Mouse (Mus musculus) left cerebral cortex, adult 18-20 months (tissue): ENCODE results near the gene Klhl32. TPM values are rescaled to one million over a fixed set of nuclear protein-coding genes. Genes with fewer than 3 reads are reported as not detected.
"Not testable (repeated sequence)": the region's sequence is repeated elsewhere in the genome, so short reads cannot be mapped to it uniquely, and the experiment has no call there.

Source experiments
- DNase-seq, 2 experiments: peaks; one replicate each; pipeline ENCODE4 v3.0.0; 2021 to 2022; ENCODE audit warnings: low spot score in 2 of 2, mixed read lengths in 1 of 2
- long read RNA-seq, 2 experiments: library from polyadenylated mRNA; stranded (forward); transcript quantifications; one replicate each; pipeline ENCODE4 v2.0.0; 2021
- total RNA-seq, 2 experiments: library from RNA; stranded (reverse); gene quantifications; 2 replicates each; pipeline ENCODE4 v1.2.3; 2021

The Klhl32 gene
- total RNA-seq = 10 to 100 TPM; 14.4 to 15.3 TPM
- long read RNA-seq, experiment 1, full-length matches to known transcripts = 11 of 17 reads
- long read RNA-seq, experiment 1, partial matches to known transcripts = 0 of 17 reads
- long read RNA-seq, experiment 1, other reads (novel, unspliced or antisense) = 6 of 17 reads
- long read RNA-seq, experiment 2, full-length matches to known transcripts = 7 of 12 reads
- long read RNA-seq, experiment 2, partial matches to known transcripts = 0 of 12 reads
- long read RNA-seq, experiment 2, other reads (novel, unspliced or antisense) = 5 of 12 reads

- DNase-seq = peak; percentile 79 to 90
These were observed at the start of gene Klhl32 for GRCm38 (mm10) chr4:24850401-24851325. Klhl32 (minus strand) TSS chr4:24851124.

DNA sequence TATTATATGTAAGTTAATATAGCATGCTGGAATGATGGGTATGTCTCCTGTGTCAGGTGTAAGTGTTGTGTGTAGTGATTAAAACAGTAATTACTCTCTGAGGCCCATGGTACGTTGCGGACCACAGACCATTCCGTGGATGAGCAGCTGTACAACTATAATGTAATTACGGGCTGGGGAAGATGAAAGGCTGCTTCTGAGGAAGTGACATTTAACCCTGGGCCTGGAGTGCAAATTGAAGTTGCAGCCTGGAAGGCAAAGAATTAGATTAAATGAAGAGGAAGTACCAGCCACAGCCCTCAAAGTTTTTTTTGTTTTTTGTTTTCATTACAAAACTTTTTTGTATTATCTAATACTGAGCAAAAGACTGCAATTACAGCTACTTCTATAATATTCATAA is 48.2 kb upstream of the Klhl32 start:
- no peak for DNase-seq

DNA sequence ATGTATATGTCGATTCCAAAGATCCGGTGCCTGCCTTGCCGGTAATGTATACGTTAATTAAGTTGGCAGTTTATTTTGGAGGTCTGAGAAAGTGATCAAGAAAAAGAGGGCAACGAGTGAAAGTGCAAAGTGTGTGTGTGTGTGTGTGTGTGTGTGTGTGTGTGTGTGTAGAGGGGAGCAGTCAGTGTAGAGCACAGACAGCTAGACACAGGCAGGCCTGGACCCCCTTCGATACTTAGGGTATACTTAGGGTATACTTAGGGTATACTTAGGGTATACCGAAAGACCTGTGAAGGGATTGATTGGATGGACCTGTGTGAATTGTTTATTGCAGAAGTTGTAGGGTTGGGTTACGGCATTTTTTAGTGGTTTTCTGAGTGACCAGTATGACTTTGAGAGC is 47.7 kb upstream of the Klhl32 start:
- no peak for DNase-seq

DNA sequence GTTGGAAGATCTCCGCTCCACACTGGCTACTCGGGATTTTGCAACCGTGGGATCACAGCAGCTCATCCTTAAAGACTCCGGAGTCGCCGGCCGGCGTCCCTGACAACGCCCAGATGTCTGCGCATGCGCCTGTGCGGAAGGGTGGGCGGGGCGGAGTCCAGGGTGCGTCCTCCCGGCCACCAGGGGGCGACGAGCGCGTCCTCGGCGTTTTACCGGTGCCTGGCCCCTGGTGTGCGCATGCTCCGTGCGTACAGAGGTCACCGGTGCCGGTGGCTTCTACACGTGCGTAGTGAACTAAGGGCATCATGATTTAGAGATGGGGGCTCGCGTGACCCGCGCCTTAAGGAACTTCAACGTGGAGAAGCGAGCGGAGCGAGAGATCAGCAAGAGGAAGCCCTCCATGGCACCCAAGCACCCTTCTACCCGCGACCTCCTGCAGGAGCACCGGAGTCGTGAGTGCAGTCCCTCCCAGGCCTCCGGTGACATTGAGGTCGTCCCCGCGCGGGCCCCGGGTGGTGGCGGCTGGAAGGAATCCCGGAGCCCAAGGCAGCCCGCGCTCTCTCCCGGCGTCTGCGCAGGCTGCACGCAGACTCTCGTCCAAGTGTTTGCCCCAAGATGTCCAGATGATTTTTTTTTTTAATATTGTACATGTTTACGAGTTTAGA is 47.1 kb upstream of the Klhl32 start, which contains the start of gene Ndufaf4:
Ndufaf4 (plus strand) TSS at position 233 of the 665 bp plus-strand sequence.
- peak; percentile 99 for DNase-seq

- no peak for DNase-seq
These were observed 46.4 kb upstream of the Klhl32 start for GRCm38 (mm10) chr4:24897351-24897750.

DNA sequence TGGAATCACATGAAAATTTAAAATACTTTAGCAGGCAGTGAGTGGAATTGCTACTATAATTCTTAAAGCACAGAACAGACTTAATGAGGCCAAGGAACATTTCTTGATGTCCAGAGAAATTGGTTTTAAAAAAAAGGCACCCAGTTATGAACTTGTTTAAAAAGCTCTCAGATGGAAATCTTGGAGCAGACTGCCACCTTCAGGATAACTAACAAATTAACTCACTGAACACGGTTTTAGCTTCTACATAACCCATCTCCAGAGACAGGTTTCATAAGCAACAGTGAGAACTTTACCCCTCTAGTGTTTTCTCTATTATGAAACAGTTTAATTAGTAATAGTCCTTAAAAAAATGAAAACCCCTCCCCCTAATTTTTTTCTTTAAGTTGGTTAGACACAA is 45.9 kb upstream of the Klhl32 start:
- DNase-seq = peak in 1 of 2 experiments; percentile 22

DNA sequence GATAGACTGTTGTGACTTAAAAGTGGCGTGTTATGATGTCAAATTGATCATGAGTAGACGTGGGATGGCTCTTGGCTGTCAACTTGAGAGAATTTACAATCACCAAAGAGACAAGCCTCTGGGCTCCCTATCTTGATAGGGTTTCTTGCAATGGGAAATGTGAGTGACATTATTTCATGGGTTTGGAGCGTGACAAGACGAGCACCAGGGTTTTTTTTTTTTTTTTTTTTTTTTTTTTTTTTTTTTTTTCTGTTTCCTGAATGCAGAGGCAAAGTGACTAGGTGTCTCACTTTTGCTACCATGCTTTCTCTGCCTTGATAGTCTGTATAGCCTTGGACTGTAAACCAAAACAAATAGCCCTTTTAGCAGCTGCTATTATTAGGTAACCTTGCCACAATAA is 43.7 kb upstream of the Klhl32 start:
- DNase-seq = no peak

GRCm38 (mm10) chr4:24892293-24892692 is 41.4 kb upstream of the Klhl32 start:
- DNase-seq = not testable (repeated sequence)

DNA sequence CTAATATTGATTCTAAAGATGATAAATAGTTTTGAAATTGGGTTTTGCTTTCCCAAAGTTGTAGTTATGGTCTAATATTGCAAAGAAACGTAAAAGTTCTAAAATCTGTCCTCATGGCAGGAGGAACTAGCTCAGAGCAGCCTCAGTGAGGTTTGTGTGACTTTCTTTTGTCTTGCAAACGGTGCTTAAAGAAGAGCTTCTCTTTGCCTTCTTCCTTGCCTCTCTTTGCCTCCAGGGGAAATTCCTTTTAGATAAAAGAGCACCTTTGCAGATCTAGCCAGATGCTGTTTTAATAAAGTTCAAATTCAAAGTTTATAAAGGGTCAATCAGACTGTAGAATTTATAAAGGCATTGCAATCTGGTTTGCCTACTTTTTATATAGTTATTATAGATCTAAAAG is 38.5 kb upstream of the Klhl32 start:
- not testable (repeated sequence) for DNase-seq

DNA sequence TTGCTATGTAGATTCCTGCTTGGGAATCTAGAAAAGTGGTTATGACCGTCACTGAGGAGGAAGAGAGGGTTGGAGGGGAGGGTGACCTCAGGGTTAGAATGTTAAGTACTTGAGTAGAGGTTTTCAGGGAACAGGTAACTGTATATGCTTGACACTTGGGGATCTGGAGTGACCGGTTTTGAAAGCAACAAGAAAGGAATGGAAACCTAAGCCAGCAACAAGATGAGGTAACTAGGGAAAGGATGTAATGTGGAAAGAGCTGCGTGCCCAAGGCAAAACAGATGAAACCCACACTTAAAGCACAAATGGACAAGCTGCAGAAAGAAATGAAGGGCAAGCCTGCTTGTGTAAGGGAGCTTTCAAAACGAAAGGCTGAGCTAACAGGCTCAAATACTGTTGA is 18.3 kb upstream of the Klhl32 start:
- no peak for DNase-seq

- no peak for DNase-seq
These were observed 14.8 kb upstream of the Klhl32 start for GRCm38 (mm10) chr4:24865691-24866090.

DNA sequence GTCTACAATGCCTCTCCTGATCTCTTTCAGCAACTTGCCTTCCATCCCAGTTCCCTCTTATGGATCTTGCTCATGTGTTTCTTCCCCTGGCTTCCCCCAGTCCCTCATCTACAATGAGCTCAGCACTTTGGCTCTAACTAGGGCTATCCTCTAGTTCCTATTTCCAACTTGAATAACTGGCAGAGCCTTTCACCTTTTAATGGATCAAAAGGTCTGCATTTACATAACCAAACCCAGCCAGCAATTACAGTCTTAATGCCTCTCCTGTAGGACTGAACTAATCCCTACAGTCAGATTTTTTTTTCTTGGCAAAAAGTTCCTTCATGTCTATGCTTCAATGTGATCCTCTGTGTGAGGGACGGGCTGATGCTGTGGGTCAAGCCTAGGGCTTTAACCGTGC is 3.5 kb downstream of the Klhl32 start:
- no peak for DNase-seq

GRCm38 (mm10) chr4:24845546-24845945 is 5.4 kb downstream of the Klhl32 start:
- DNase-seq = no peak

DNA sequence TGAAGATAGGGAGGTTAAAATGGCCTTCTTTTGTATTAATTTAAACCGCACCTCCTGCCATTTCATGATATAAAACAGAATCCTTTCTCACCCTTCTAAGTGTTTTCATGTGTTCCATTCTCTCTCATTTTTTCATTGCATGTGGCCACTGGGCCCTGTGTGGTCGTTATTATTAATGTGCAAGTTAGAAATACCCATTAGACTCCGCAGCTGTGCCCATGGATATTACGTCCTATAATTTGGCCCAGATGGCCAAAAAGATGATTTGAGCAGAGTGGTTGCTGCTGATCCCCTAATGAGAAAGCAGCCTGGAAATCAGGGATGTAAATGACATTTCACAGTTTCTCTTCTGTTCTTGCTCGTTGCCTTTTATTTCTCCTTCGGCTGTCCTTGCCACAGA is 12.4 kb downstream of the Klhl32 start:
- DNase-seq = no peak

- no peak for DNase-seq
These were observed 15.4 kb downstream of the Klhl32 start for GRCm38 (mm10) chr4:24835555-24835954.

GRCm38 (mm10) chr4:24808316-24808715 is 42.6 kb downstream of the Klhl32 start:
- no peak for DNase-seq

DNA sequence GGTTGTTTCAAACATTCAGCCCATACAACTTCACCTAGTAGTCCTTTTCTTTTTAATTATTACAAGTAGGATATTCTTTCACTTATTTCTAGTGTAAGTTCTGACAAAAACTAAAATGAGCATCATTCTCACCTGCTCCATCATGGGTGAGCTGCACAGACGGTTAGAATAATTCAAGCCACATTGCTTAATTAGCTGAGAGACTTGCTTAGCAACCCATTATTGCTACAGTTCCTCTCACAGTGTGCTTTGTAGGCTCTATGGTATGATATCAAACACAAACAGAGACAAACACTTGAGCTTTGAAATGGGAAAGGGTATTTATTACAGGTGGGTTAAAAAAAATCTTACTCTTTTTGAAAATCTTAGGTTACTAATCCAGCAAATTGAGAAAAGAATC is 49.0 kb downstream of the Klhl32 start:
- no peak for DNase-seq

- no peak for DNase-seq
These were observed 49.6 kb downstream of the Klhl32 start for GRCm38 (mm10) chr4:24801343-24801742.

DNA sequence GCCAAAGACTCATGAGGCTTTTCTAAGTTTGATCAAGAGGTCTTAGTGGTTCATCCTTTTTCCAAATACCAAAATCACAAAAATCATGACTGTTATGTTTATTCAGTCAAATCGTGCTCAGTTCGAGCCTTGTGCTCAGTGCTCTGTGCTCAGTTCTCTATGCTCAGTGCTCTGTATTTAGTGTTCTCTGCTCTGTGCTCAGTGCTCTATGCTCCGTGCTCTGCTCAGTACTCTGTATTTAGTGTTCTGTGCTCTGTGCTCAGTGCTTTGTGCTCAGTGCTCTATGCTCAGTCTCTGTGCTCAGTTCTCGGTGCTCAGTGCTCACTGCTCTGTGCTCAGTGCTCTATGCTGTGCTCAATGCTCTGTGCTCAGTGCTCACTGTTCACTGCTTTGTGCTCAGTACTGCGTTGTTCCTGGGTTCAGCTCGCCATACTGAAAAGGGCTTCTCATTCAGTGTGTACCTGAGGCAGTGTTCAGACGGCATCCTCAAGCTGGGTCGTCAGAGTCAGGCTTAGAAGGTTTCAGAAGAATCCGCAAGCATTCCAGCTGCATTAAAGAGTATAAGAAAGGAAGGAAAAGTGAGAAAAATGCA is 50.5 kb downstream of the Klhl32 start:
- no peak for DNase-seq

- DNase-seq = peak; percentile 47 to 62
These were observed 51.9 kb downstream of the Klhl32 start for GRCm38 (mm10) chr4:24799037-24799436.

DNA sequence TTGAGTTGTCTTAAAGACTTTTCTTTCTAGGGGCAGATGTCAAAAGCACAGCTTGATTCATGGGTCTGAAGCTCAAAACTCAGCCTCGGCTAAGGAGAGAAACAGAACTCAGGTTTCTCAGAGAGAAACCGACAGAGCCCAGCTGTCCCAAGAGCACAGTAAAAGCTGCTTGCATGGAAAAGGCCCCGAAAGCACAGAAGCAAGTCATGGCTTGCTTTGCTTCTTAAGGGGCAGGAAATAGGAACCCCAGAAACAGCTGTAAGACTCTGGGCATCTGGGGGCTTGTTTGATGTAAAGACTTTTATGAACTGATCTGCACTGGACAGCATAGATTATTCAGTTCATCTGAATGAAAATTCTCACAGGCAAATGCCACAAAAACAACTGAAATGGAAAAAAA is 53.1 kb downstream of the Klhl32 start:
- DNase-seq = no peak
